15 mouse cellular contexts compared by ENCODE assay signal in genomic region chr5:138883573-138883972, GRCm38 (mm10).
"Had no signal": no experiment of that assay in that cellular context is flagged by ENCODE, and none has a peak within 500 bp of the region (broad histone marks: within the 10 kb centered on the region; RNA-seq: fewer than 3 reads in every experiment).

No protein-coding gene starts in this region.

- H3K4me1 ChIP-seq: liver, embryonic 13.5 days; neural tube, embryonic 15.5 days had no signal

- H3K27me3 ChIP-seq: kidney, embryonic 15.5 days; liver, embryonic 13.5 days; lung, embryonic 15.5 days; neural tube, embryonic 15.5 days had no signal

- ATAC-seq: liver, postnatal 0 days had no signal

- H3K9ac ChIP-seq: kidney, embryonic 15.5 days; liver, embryonic 13.5 days; liver, postnatal 0 days; lung, embryonic 15.5 days; neural tube, embryonic 15.5 days had no signal

- H3K27ac ChIP-seq: kidney, embryonic 15.5 days; liver, embryonic 13.5 days; lung, embryonic 15.5 days; midbrain, embryonic 10.5 days; neural tube, embryonic 15.5 days had no signal

- H3K4me3 ChIP-seq: kidney, embryonic 15.5 days; liver, embryonic 13.5 days; lung, embryonic 15.5 days; midbrain, embryonic 10.5 days; myocyte; neural tube, embryonic 15.5 days had no signal

- DNase-seq: kidney, adult 2 months; kidney, postnatal 14 days; left cerebral cortex, postnatal 4 days; liver; liver, embryonic 13.5 days; liver, postnatal 0 days; lung, postnatal 14 days; midbrain, embryonic 14.5 days; right cerebral cortex, adult 18-20 months; thymus, postnatal 36 days had no signal

- H3K4me2 ChIP-seq: kidney, embryonic 15.5 days; liver, embryonic 13.5 days; lung, embryonic 15.5 days; neural tube, embryonic 15.5 days had no signal

- H3K36me3 ChIP-seq: kidney, embryonic 15.5 days; liver, embryonic 13.5 days; lung, embryonic 15.5 days; midbrain, embryonic 10.5 days; neural tube, embryonic 15.5 days had no signal

- H3K9me3 ChIP-seq: kidney, embryonic 15.5 days; liver, embryonic 13.5 days; lung, embryonic 15.5 days; midbrain, embryonic 10.5 days; neural tube, embryonic 15.5 days had no signal
